Mouse (Mus musculus): ENCODE measurements at regions not wholly inside any gene's neighbourhood (a gene's known extent, or its start where the extent isn't known, plus 50 kb on each side); places are given as distances from the start of the nearest gene placed in this dataset.

DNA sequence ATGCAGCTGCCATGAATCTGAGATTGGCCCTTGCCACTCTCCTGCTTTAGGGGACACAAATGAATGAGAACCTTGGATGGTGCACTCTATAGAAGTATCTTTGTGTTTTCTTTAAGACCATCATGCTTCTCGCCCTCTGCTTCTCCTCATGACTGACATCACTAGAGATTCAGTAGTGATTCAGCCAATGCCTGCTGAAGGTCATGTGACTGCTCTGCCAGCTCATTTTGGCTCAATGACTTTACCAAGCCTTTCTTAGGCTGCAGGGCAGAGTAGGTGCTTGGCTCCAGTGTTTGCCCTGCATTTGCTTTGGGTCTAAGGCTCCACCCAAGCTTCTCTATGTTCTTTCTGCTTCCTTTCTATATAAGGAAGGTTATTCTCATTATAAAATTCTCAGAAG, 190.1 kb upstream of the Tnp1 start:
- TF ChIP-seq CTCF (IDR thresholded peaks at IDR 0.05; ENCODE audit: low read depth, low read length) (no peak), TAL1 (conservative IDR thresholded peaks at IDR 0.05; ENCODE audit: low read depth, low read length) (no peak), GATA2 (IDR thresholded peaks at IDR 0.05; ENCODE audit: borderline replicate concordance, low read depth, low read length) (no peak), POLR2AphosphoS5 (IDR thresholded peaks at IDR 0.05; ENCODE audit: insufficient replicate concordance, low read depth, low read length) (no peak), GATA1 (IDR thresholded peaks at IDR 0.05; ENCODE audit: borderline replicate concordance, low read length) (no peak)
